Mouse (Mus musculus): ENCODE measurements around the gene Prkcb.

DNA sequence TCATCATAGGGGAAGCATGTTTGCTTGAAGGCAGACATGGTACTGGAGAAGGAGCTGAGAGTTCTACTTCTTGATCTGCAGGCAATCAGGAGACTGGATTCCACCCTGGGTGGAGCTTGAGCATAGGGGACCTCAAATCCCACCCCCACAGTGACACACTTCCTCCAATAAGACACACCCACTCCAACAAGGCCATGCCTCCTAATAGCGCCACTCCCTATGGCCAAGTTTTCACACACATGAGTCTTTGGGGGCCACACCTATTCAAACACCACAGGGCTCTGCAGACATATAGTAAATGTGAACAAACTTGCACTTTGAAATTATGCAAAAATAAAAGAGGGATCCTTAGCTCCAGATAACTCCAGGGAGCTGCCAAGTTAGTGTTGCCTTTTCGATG lies 49.6 kb upstream of the Prkcb start:
- no peak for TF ChIP-seq CTCF (IDR thresholded peaks at IDR 0.05; ENCODE audit: insufficient read depth, low read length)
- TF ChIP-seq POLR2A (IDR thresholded peaks at IDR 0.05; ENCODE audit: borderline replicate concordance, extremely low read depth, low read depth, low read length) = no peak

Measured in lung, adult 2 months (tissue).